Mouse (Mus musculus) Muller cell, postnatal 12 days (primary cell): Measurements from ENCODE around the gene Scgb1b27.
"Not testable (repeated sequence)": the region's sequence is repeated elsewhere in the genome, so short reads cannot be mapped to it uniquely, and the experiment has no call there.

Source experiments
- DNase-seq: peaks from one replicate; pipeline ENCODE4 v3.0.0-alpha.2; 2015; ENCODE audit errors: inconsistent ontology term

The Scgb1b27 gene

GRCm38 (mm10) chr7:34021183-34021582, at the start of gene Scgb1b27:
TSS of gene Scgb1b27 (plus strand) at chr7:34021483.
- not testable (repeated sequence) for DNase-seq

GRCm38 (mm10) chr7:33982281-33982680, 39.0 kb upstream of the Scgb1b27 start:
- not testable (repeated sequence) for DNase-seq

GRCm38 (mm10) chr7:34013842-34014241, 7.4 kb upstream of the Scgb1b27 start, which contains the start of gene Scgb2b27:
TSS of gene Scgb2b27 (minus strand) at chr7:34013942.
- no peak for DNase-seq

- no peak for DNase-seq
Measured at GRCm38 (mm10) chr7:34025641-34026040, 4.4 kb downstream of the Scgb1b27 start.

GRCm38 (mm10) chr7:34027202-34027601, 5.9 kb downstream of the Scgb1b27 start:
- not testable (repeated sequence) for DNase-seq

- DNase-seq = no peak
Measured at GRCm38 (mm10) chr7:34030026-34030425, 8.7 kb downstream of the Scgb1b27 start.

- not testable (repeated sequence) for DNase-seq
Measured at GRCm38 (mm10) chr7:34034579-34034978, 13.3 kb downstream of the Scgb1b27 start.

GRCm38 (mm10) chr7:34036076-34036815, 15.0 kb downstream of the Scgb1b27 start:
- DNase-seq = not testable (repeated sequence)

- DNase-seq = not testable (repeated sequence)
Measured at GRCm38 (mm10) chr7:34068132-34068531, 46.8 kb downstream of the Scgb1b27 start.
